ENCODE assay signal across 13 mouse cellular contexts in genomic region chr19:11351878-11352277, GRCm38 (mm10). TPM values are rescaled to one million over a fixed set of nuclear protein-coding genes. Genes with fewer than 3 reads are reported as not detected.
DNase-seq lines count a peak whose midpoint lies in the region; ATAC-seq and TF ChIP-seq lines count a peak whose summit lies in the region.
"Had no signal": no experiment of that assay in that cellular context is flagged by ENCODE, and none has a peak within 500 bp of the region (broad histone marks: within the 10 kb centered on the region; RNA-seq: fewer than 3 reads in every experiment).

No protein-coding gene starts in this region.

- peak; percentile 5 to 25 for DNase-seq in cerebellum, postnatal 10 days
- no peak for DNase-seq in cerebellum, adult 11 months
- peak; percentile 7 to 48 for DNase-seq in layer of hippocampus, adult 18-20 months (ENCODE audit: low spot score in 2 of 2)
- DNase-seq in layer of hippocampus, postnatal 25 days (ENCODE audit: extremely low spot score in 1 of 2, low spot score in 1 of 2), result no peak
- DNase-seq in 3T3-L1 (ENCODE audit: low read depth, low spot score), result peak; percentile 23
- DNase-seq in brain, embryonic 14.5 days (ENCODE audit: low read depth), result no peak
- DNase-seq in spleen, adult 18-20 months, result no peak
- DNase-seq: adrenal gland, adult 8-10 months; kidney, postnatal 10 days had no signal

- 0 out of 2 replicates have a peak, but pooled peaks have one; percentile 3 for TF ChIP-seq CTCF in brain, embryonic 14.5 days (IDR thresholded peaks at IDR 0.05; ENCODE audit: borderline replicate concordance, extremely low read depth, insufficient read depth, insufficient read length)

- ATAC-seq in megakaryocyte-erythroid progenitor cell, adult 5-6 weeks (replicated peaks; ENCODE audit: low FRiP score, low TSS enrichment, poor library complexity, severe bottlenecking), result no peak
- ATAC-seq: liver, embryonic 12.5 days had no signal

- no peak for TF ChIP-seq POLR2A in brain, embryonic 14.5 days (IDR thresholded peaks at IDR 0.05; ENCODE audit: borderline replicate concordance, extremely low read depth, insufficient read depth, insufficient read length, poor library complexity, severe bottlenecking)

RNA-seq across cellular contexts. Expression of gene Ms4a7, which starts 15.9 kb away (rescaled TPM):
- under 1 TPM; 0.37 to 0.41 TPM for total RNA-seq in layer of hippocampus, adult 18-20 months (2021)
- not detected for total RNA-seq in layer of hippocampus, postnatal 25 days (2021)
- 0.86 and 1.9 TPM in 2 replicates for polyA plus RNA-seq in brain, embryonic 14.5 days (2012; rRNA removed)
- total RNA-seq in megakaryocyte-erythroid progenitor cell, adult 5-6 weeks (2014; fragmentation: Nextera tagmentation), result not detected in 2 replicates
- total RNA-seq in megakaryocyte-erythroid progenitor cell, adult 5-6 weeks (2017), result not detected in 2 replicates
- polyA plus RNA-seq: myocyte had no signal

RNA-seq across cellular contexts. Expression of gene Ms4a4a, which starts 23.4 kb away (rescaled TPM):
- total RNA-seq in layer of hippocampus, adult 18-20 months (2021), result 1 to 10 TPM in 1 of 2 experiments, under 1 TPM in 1; 0.52 to 1.1 TPM
- under 1 TPM; 0.61 to 0.89 TPM for total RNA-seq in layer of hippocampus, postnatal 25 days (2021)
- polyA plus RNA-seq in brain, embryonic 14.5 days (2012; rRNA removed), result 0.25 and 0.38 TPM in 2 replicates
- total RNA-seq in megakaryocyte-erythroid progenitor cell, adult 5-6 weeks (2014; fragmentation: Nextera tagmentation), result not detected in 2 replicates
- total RNA-seq in megakaryocyte-erythroid progenitor cell, adult 5-6 weeks (2017), result not detected in 2 replicates
- polyA plus RNA-seq: myocyte had no signal

RNA-seq across cellular contexts. Expression of gene Ms4a14, which starts 37.6 kb away (rescaled TPM):
- not detected for total RNA-seq in layer of hippocampus, adult 18-20 months (2021)
- not detected for total RNA-seq in layer of hippocampus, postnatal 25 days (2021)
- 0.15 and 0.18 TPM in 2 replicates for polyA plus RNA-seq in brain, embryonic 14.5 days (2012; rRNA removed)
- total RNA-seq in megakaryocyte-erythroid progenitor cell, adult 5-6 weeks (2014; fragmentation: Nextera tagmentation), result not detected in 2 replicates
- total RNA-seq in megakaryocyte-erythroid progenitor cell, adult 5-6 weeks (2017), result not detected in 2 replicates
- polyA plus RNA-seq: heart, embryonic 12.5 days; liver, embryonic 12.5 days; myocyte had no signal

RNA-seq across cellular contexts. Expression of gene Ms4a4c, which starts 52.7 kb away (rescaled TPM):
- not detected for total RNA-seq in layer of hippocampus, adult 18-20 months (2021)
- not detected for total RNA-seq in layer of hippocampus, postnatal 25 days (2021)
- 0.06 and 0.12 TPM in 2 replicates for polyA plus RNA-seq in brain, embryonic 14.5 days (2012; rRNA removed)
- not detected in 2 replicates for total RNA-seq in megakaryocyte-erythroid progenitor cell, adult 5-6 weeks (2014; fragmentation: Nextera tagmentation)
- not detected in 2 replicates for total RNA-seq in megakaryocyte-erythroid progenitor cell, adult 5-6 weeks (2017)
- polyA plus RNA-seq: heart, embryonic 12.5 days; myocyte had no signal

Comparison
In these comparisons a context has a peak if more than half of its experiments do, and no peak if none do; other contexts are left out.
1. DNase-seq: peak in cerebellum, postnatal 10 days (2 of 2), layer of hippocampus, adult 18-20 months (2 of 2) and 3T3-L1 (single experiment); none in cerebellum, adult 11 months (single experiment), layer of hippocampus, postnatal 25 days (0 of 2), brain, embryonic 14.5 days (single experiment) and spleen, adult 18-20 months (0 of 2).